Mouse (Mus musculus) spleen, embryonic (tissue): ENCODE data around the gene Primpol.

Source experiments
- CTCF ChIA-PET: fragments of 350-600 bp; sonication (Branson Sonifier 250); formaldehyde crosslinking; loops from one replicate; lab custom pipeline; 2022; lab: Charles Lee

Gene Primpol

GRCm38 (mm10) chr8:46616879-46617689 is at the start of gene Primpol, which contains the start of gene Casp3:
Primpol (minus strand) TSS chr8:46617212.
Casp3 (plus strand) TSS chr8:46617291.
- CTCF ChIA-PET, result interaction anchor here (0.6 to 0.9 kb wide), 2 partner anchors 222 to 353 kb away, joined by 3 read pairs; no protein-coding TSS in a partner anchor

- CTCF ChIA-PET, result no interaction called here
These were observed 38.9 kb upstream of the Primpol start for GRCm38 (mm10) chr8:46655919-46656318.

GRCm38 (mm10) chr8:46651872-46652271 is 34.9 kb upstream of the Primpol start:
- CTCF ChIA-PET, result no interaction called here

GRCm38 (mm10) chr8:46648421-46648820 is 31.4 kb upstream of the Primpol start:
- CTCF ChIA-PET, result no interaction called here

- CTCF ChIA-PET, result interaction anchor here (0.5 kb wide), 1 partner anchor 40 kb away, joined by 6 read pairs; no protein-coding TSS in a partner anchor
These were observed 24.3 kb upstream of the Primpol start for GRCm38 (mm10) chr8:46641272-46641671.

- CTCF ChIA-PET, result interaction anchor here (0.6 kb wide), 2 partner anchors 244 to 270 kb away, joined by 4 to 8 read pairs; no protein-coding TSS in a partner anchor
These were observed 22.8 kb upstream of the Primpol start for GRCm38 (mm10) chr8:46639852-46640251.

- CTCF ChIA-PET, result no interaction called here
These were observed 22.1 kb upstream of the Primpol start for GRCm38 (mm10) chr8:46639010-46639571.

- CTCF ChIA-PET, result interaction anchor here (0.6 kb wide), 1 partner anchor 17 kb away, joined by 3 read pairs; no protein-coding TSS in a partner anchor
These were observed 13.9 kb upstream of the Primpol start for GRCm38 (mm10) chr8:46630932-46631331.

- CTCF ChIA-PET, result interaction anchor here (0.6 kb wide), 1 partner anchor 17 kb away, joined by 3 read pairs; no protein-coding TSS in a partner anchor
These were observed 13.4 kb upstream of the Primpol start for GRCm38 (mm10) chr8:46630422-46630821.

- CTCF ChIA-PET, result no interaction called here
These were observed 11.6 kb upstream of the Primpol start for GRCm38 (mm10) chr8:46628645-46629044.

GRCm38 (mm10) chr8:46627881-46628280 is 10.9 kb upstream of the Primpol start:
- CTCF ChIA-PET, result interaction anchor here (0.7 kb wide), 2 partner anchors 9 to 184 kb away, joined by 3 to 4 read pairs; no protein-coding TSS in a partner anchor

- CTCF ChIA-PET, result no interaction called here
These were observed 9.6 kb upstream of the Primpol start for GRCm38 (mm10) chr8:46626642-46627041.

- CTCF ChIA-PET, result no interaction called here
These were observed 8.2 kb upstream of the Primpol start for GRCm38 (mm10) chr8:46625166-46625565.

- CTCF ChIA-PET, result interaction anchor here (0.7 kb wide), 2 partner anchors 190 to 582 kb away, joined by 3 to 5 read pairs; no protein-coding TSS in a partner anchor
These were observed 5.6 kb upstream of the Primpol start for GRCm38 (mm10) chr8:46622446-46623270.

GRCm38 (mm10) chr8:46618639-46619320 is 1.8 kb upstream of the Primpol start:
- CTCF ChIA-PET, result interaction anchor here (0.6 to 1.0 kb wide), 5 partner anchors 9 to 169 kb away, joined by 3 to 6 read pairs (median 3); no protein-coding TSS in a partner anchor

- CTCF ChIA-PET, result interaction anchor here (0.6 to 1.0 kb wide), 6 partner anchors 69 to 352 kb away, joined by 3 to 6 read pairs (median 3); no protein-coding TSS in a partner anchor
These were observed 943 bp upstream of the Primpol start for GRCm38 (mm10) chr8:46617690-46618620.

GRCm38 (mm10) chr8:46615936-46616335 is 1.1 kb downstream of the Primpol start:
- CTCF ChIA-PET, result no interaction called here

GRCm38 (mm10) chr8:46613377-46613776 is 3.6 kb downstream of the Primpol start:
- CTCF ChIA-PET, result interaction anchor here (0.6 kb wide), 2 partner anchors 17 to 73 kb away, joined by 3 to 5 read pairs; no protein-coding TSS in a partner anchor

GRCm38 (mm10) chr8:46612913-46613312 is 4.1 kb downstream of the Primpol start:
- CTCF ChIA-PET, result no interaction called here
